Mouse (Mus musculus): ENCODE measurements around the gene Ppm1b.

DNA sequence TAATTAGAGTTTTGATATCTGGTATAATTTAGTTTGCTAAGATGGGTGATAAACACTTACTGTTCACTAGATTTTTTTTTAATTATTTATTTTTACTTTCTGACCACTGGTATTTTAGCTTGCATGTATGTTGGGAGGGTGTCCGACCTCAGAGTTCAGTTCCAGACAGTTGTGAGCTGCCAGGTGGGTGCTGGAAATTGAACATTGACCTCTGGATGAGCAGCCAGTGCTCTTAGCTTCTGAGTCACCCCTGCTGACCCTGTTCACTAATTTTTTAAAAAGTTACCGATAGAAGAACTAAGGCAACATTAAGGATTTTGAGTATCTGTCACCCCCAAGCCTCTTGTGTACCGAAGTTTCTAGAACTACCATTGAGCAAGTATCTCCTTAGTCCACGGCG, 91.8 kb downstream of the Ppm1b start:
- TF ChIP-seq GATA1 (IDR thresholded peaks at IDR 0.05; ENCODE audit: borderline replicate concordance, low read length): no peak
- TF ChIP-seq FLI1 (IDR thresholded peaks at IDR 0.05; ENCODE audit: low read length): no peak
